Mouse (Mus musculus): ENCODE results near the gene Ankrd13d. TPM values are rescaled to one million over a fixed set of nuclear protein-coding genes. Genes with fewer than 3 reads are reported as not detected.

Ankrd13d gene
- polyA plus RNA-seq (2015; fragmentation: Illumina TruSeq; extraction: RNeasy Lipid Tissue Mini Kit (QIAGEN cat#74804); ENCODE audit: insufficient read depth, low replicate concordance), result 3.6 TPM

DNA sequence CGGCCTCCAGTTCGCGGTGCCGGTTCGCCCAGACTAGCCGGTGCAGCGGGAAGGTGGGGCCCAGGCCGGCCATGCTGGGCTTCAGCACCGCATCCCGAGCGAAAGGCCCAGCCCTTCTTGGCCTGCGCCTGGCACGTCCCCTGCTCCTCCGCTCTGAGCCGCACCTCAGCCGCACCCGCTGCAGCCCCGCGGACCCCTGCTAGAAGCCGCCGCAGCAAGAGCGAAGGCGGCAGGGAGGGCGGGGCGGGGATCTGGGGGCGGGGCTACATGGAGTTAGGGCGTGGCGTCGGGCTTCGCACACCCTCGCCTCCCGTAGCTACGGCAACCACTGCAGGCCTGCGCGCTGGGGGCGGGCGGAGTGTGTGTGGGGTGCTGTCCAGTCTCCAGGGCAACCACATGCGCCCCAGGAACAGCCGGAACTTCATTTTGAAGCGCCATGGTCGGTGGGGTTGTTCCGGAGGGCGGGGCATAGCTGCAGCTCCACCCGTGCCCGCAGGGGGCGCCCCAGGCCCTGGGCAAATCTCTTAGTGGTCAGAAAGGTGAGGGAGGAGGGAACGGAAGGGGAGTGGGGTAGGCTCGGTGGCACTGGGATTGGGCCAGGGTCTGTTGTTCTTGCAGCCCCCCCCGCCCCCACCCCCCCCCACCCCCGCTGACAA is at the start of gene Ankrd13d:
Gene Ankrd13d (minus strand): TSS at position 240 of the 656 bp plus-strand sequence.

DNA sequence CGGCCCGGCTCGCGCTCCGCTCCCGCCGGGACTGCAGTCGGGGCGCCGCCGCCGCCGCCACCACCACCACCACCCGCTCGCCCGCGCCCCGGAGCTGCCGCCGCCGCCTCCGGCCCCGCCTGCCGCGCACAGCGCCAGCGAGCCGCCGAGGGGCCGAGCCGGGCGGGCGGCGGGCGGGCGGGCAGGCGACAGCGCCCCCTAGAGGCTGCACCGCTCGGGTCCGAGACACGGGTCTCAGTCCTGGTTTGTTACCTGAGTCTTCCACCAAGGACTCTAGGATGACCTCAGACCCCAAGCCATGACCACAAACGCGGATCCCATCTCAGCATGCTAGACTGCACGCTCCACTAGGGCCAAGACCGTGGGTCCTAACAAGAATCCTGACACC is 23.2 kb upstream of the Ankrd13d start, which contains the start of gene Grk2:
Gene Grk2 (minus strand): TSS at position 33 of the 388 bp plus-strand sequence.

DNA sequence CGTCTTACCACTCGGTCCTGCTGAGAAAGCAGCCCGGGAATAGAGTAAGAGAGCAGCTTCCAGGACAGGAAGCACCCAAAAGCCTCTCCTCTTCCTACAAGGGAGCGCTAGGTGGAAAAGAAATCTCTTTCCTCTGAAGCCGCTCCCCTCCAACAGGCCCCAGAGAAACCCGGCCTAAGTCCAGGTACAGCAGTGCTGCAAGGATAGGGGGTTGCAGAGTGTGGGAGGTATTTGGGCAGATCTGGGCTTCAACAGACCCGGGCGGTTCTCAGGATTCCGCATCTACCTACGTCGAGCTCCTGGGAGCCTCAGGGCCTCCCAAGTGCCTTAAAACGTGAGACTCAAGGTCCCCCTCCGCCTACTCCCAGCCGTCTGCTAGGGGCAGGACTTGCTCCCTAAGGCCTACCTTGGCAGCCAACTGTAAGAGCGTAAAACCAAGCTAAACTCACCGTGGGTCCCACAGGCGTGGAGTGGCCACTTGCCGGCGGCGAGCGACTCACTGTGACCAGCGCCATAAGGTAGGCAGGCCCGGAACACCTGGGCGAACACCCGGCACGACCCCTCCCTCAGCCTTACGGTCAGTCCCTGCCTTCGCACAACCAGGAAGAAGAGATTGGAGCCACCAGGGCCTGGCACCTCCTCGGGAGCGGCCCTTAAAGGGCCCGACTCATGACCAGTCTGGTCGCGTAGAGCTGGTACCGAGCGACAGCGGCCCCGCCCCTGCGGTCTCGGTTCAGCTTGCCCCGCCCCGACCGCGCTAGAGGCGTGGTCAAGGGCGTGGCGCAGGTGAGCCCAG is 14.2 kb downstream of the Ankrd13d start, which contains the start of gene Ssh3:
Gene Ssh3 (minus strand): TSS at position 615 of the 796 bp plus-strand sequence.

DNA sequence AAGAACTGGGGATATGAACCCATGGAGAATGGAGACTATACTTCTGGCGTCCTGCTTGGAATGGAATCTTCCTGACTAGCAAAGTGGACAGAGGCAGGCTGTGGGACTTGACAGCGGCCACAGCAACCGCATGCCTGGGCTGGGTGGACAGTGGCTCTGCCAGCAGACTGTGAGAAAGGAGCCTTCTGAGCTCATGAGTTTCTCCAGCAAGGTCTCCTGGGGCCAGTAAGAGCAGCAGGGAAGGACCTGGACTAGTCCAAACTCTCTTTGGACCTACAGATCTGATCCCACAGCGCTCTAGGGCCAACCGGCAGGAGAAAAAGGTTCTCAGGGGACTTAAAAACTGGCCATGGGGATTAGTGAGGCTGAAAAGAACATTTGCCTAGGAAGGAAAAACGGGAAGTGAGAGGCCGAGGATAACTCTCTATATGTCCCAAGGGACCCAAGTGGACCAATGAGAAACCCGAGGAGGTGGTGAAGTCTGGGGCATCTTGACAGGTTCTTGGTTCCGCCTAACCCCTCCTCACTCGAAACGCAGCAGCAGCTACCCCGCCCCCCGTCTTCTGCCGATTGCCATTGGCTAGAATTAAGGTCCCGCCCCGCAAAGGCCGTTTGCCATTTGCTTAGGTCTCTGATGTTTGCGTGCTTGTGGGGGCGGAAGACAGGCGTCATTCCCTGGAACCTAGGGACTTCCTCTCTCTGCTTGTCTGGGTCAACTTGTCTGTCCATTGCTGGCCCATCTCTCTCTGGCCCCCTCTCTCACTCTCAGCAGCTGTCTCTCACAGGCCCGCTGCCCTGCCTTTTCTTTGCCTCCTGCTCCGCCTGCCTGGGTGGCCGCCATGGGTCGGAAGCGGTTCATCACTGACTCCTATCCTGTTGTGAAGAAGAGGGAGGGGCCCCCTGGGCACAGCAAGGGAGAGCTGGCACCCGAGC is 51.4 kb downstream of the Ankrd13d start, which contains the start of gene Pold4:
Gene Pold4 (plus strand): TSS at position 647 of the 933 bp plus-strand sequence.

Other genes starting within 250 kb of the Ankrd13d start
- 108 TPM for gene Gstp1, start 245.2 kb downstream of the Ankrd13d start, polyA plus RNA-seq (2015; fragmentation: Illumina TruSeq; extraction: RNeasy Lipid Tissue Mini Kit (QIAGEN cat#74804); ENCODE audit: insufficient read depth, low replicate concordance)
- 5.3 TPM for gene Gstp2, start 237.1 kb downstream of the Ankrd13d start, polyA plus RNA-seq (2015; fragmentation: Illumina TruSeq; extraction: RNeasy Lipid Tissue Mini Kit (QIAGEN cat#74804); ENCODE audit: insufficient read depth, low replicate concordance)
- gene Gstp3, start 223.6 kb downstream of the Ankrd13d start, polyA plus RNA-seq (2015; fragmentation: Illumina TruSeq; extraction: RNeasy Lipid Tissue Mini Kit (QIAGEN cat#74804); ENCODE audit: insufficient read depth, low replicate concordance), result 9.2 TPM
- not detected for gene Cabp2, start 201.6 kb downstream of the Ankrd13d start, polyA plus RNA-seq (2015; fragmentation: Illumina TruSeq; extraction: RNeasy Lipid Tissue Mini Kit (QIAGEN cat#74804); ENCODE audit: insufficient read depth, low replicate concordance)
- gene Cdk2ap2, start 186.0 kb downstream of the Ankrd13d start, polyA plus RNA-seq (2015; fragmentation: Illumina TruSeq; extraction: RNeasy Lipid Tissue Mini Kit (QIAGEN cat#74804); ENCODE audit: insufficient read depth, low replicate concordance), result 46.1 TPM
- 39.9 TPM for gene Pitpnm1, start 183.1 kb downstream of the Ankrd13d start, polyA plus RNA-seq (2015; fragmentation: Illumina TruSeq; extraction: RNeasy Lipid Tissue Mini Kit (QIAGEN cat#74804); ENCODE audit: insufficient read depth, low replicate concordance)
- gene Aip, start 157.3 kb downstream of the Ankrd13d start, polyA plus RNA-seq (2015; fragmentation: Illumina TruSeq; extraction: RNeasy Lipid Tissue Mini Kit (QIAGEN cat#74804); ENCODE audit: insufficient read depth, low replicate concordance), result 28.1 TPM
- 0.10 TPM for gene Gpr152, start 143.3 kb downstream of the Ankrd13d start, polyA plus RNA-seq (2015; fragmentation: Illumina TruSeq; extraction: RNeasy Lipid Tissue Mini Kit (QIAGEN cat#74804); ENCODE audit: insufficient read depth, low replicate concordance)
- 6.4 TPM for gene Cabp4, start 139.1 kb downstream of the Ankrd13d start, polyA plus RNA-seq (2015; fragmentation: Illumina TruSeq; extraction: RNeasy Lipid Tissue Mini Kit (QIAGEN cat#74804); ENCODE audit: insufficient read depth, low replicate concordance)
- 285 TPM for gene Coro1b, start 134.5 kb downstream of the Ankrd13d start, polyA plus RNA-seq (2015; fragmentation: Illumina TruSeq; extraction: RNeasy Lipid Tissue Mini Kit (QIAGEN cat#74804); ENCODE audit: insufficient read depth, low replicate concordance)
- 73.4 TPM for gene Ptprcap, start 129.5 kb downstream of the Ankrd13d start, polyA plus RNA-seq (2015; fragmentation: Illumina TruSeq; extraction: RNeasy Lipid Tissue Mini Kit (QIAGEN cat#74804); ENCODE audit: insufficient read depth, low replicate concordance)
- gene Rps6kb2, start 119.8 kb downstream of the Ankrd13d start, polyA plus RNA-seq (2015; fragmentation: Illumina TruSeq; extraction: RNeasy Lipid Tissue Mini Kit (QIAGEN cat#74804); ENCODE audit: insufficient read depth, low replicate concordance), result 27.8 TPM
- gene Carns1, start 107.7 kb downstream of the Ankrd13d start, polyA plus RNA-seq (2015; fragmentation: Illumina TruSeq; extraction: RNeasy Lipid Tissue Mini Kit (QIAGEN cat#74804); ENCODE audit: insufficient read depth, low replicate concordance), result 35.2 TPM
- 187 TPM for gene Tbc1d10c, start 91.9 kb downstream of the Ankrd13d start, polyA plus RNA-seq (2015; fragmentation: Illumina TruSeq; extraction: RNeasy Lipid Tissue Mini Kit (QIAGEN cat#74804); ENCODE audit: insufficient read depth, low replicate concordance)
- gene Ppp1ca, start 91.1 kb downstream of the Ankrd13d start, polyA plus RNA-seq (2015; fragmentation: Illumina TruSeq; extraction: RNeasy Lipid Tissue Mini Kit (QIAGEN cat#74804); ENCODE audit: insufficient read depth, low replicate concordance), result 364 TPM
- gene Rad9a, start 81.5 kb downstream of the Ankrd13d start, polyA plus RNA-seq (2015; fragmentation: Illumina TruSeq; extraction: RNeasy Lipid Tissue Mini Kit (QIAGEN cat#74804); ENCODE audit: insufficient read depth, low replicate concordance), result 41.7 TPM
- gene Clcf1, start 68.9 kb downstream of the Ankrd13d start, polyA plus RNA-seq (2015; fragmentation: Illumina TruSeq; extraction: RNeasy Lipid Tissue Mini Kit (QIAGEN cat#74804); ENCODE audit: insufficient read depth, low replicate concordance), result 57.2 TPM
- not detected for gene AC109138.7, start 68.8 kb downstream of the Ankrd13d start, polyA plus RNA-seq (2015; fragmentation: Illumina TruSeq; extraction: RNeasy Lipid Tissue Mini Kit (QIAGEN cat#74804); ENCODE audit: insufficient read depth, low replicate concordance)
- gene Pold4, start 51.2 kb downstream of the Ankrd13d start, polyA plus RNA-seq (2015; fragmentation: Illumina TruSeq; extraction: RNeasy Lipid Tissue Mini Kit (QIAGEN cat#74804); ENCODE audit: insufficient read depth, low replicate concordance), result 91.3 TPM
- gene Ssh3, start 14.0 kb downstream of the Ankrd13d start, polyA plus RNA-seq (2015; fragmentation: Illumina TruSeq; extraction: RNeasy Lipid Tissue Mini Kit (QIAGEN cat#74804); ENCODE audit: insufficient read depth, low replicate concordance), result 18.0 TPM
- gene Grk2, start 23.1 kb upstream of the Ankrd13d start, polyA plus RNA-seq (2015; fragmentation: Illumina TruSeq; extraction: RNeasy Lipid Tissue Mini Kit (QIAGEN cat#74804); ENCODE audit: insufficient read depth, low replicate concordance), result 285 TPM
- 145 TPM for gene Kdm2a, start 115.1 kb upstream of the Ankrd13d start, polyA plus RNA-seq (2015; fragmentation: Illumina TruSeq; extraction: RNeasy Lipid Tissue Mini Kit (QIAGEN cat#74804); ENCODE audit: insufficient read depth, low replicate concordance)
- gene Rhod, start 156.3 kb upstream of the Ankrd13d start, polyA plus RNA-seq (2015; fragmentation: Illumina TruSeq; extraction: RNeasy Lipid Tissue Mini Kit (QIAGEN cat#74804); ENCODE audit: insufficient read depth, low replicate concordance), result 4.1 TPM
- 0.76 TPM for gene Syt12, start 194.3 kb upstream of the Ankrd13d start, polyA plus RNA-seq (2015; fragmentation: Illumina TruSeq; extraction: RNeasy Lipid Tissue Mini Kit (QIAGEN cat#74804); ENCODE audit: insufficient read depth, low replicate concordance)
- gene 2010003K11Rik, start 215.4 kb upstream of the Ankrd13d start, polyA plus RNA-seq (2015; fragmentation: Illumina TruSeq; extraction: RNeasy Lipid Tissue Mini Kit (QIAGEN cat#74804); ENCODE audit: insufficient read depth, low replicate concordance), result not detected
- gene Pcx, start 227.3 kb upstream of the Ankrd13d start, polyA plus RNA-seq (2015; fragmentation: Illumina TruSeq; extraction: RNeasy Lipid Tissue Mini Kit (QIAGEN cat#74804); ENCODE audit: insufficient read depth, low replicate concordance), result 0.91 TPM

Data from spleen, adult 10 weeks (tissue).